Mouse (Mus musculus): ENCODE measurements around the gene Hyal3. TPM values are rescaled to one million over a fixed set of nuclear protein-coding genes. Genes with fewer than 3 reads are reported as not detected.

The Hyal3 gene
- polyA plus RNA-seq, 1 experiment from 2014 or later, result 1.4 TPM

- H3K27me3 ChIP-seq (ENCODE audit: insufficient read depth, low read length), result no peaks in the 10 kb centered on the region
- no peak overlapping the region for H3K4me3 ChIP-seq (ENCODE audit: low read depth, low read length)
- peaks cover 11% of the 10 kb centered on the region for H3K4me1 ChIP-seq (ENCODE audit: insufficient read depth)
- H3K27ac ChIP-seq (ENCODE audit: low read depth), result peak overlapping the region; percentile 93; the same call in 1 of the 2 replicates
- TF ChIP-seq CTCF (IDR thresholded peaks at IDR 0.05; ENCODE audit: low read depth), result no peak
- ATAC-seq (ENCODE audit: insufficient read depth) (no peak), DNase-seq (no peak)
- peaks cover 21% of the 10 kb centered on the region for H3K36me3 ChIP-seq (ENCODE audit: insufficient read depth)
- H3K9me3 ChIP-seq (ENCODE audit: low read depth, low read length), result no peaks in the 10 kb centered on the region
- no peak overlapping the region for H3K9ac ChIP-seq
- no peak overlapping the region; the same call in 1 of the 2 replicates for H3K4me2 ChIP-seq
- WGBS, result 92% methylated on average over 14 of the region's 14 CpGs
Measured at GRCm38 (mm10) chr9:107579023-107579900, 1.4 kb upstream of the Hyal3 start.

GRCm38 (mm10) chr9:107581584-107581983 is 966 bp downstream of the Hyal3 start:
- Histone ChIP-seq H3K4me1 (ENCODE audit: insufficient read depth) (peaks cover 4% of the 10 kb centered on the region), H3K4me3 (ENCODE audit: low read depth, low read length) (peak overlapping the region; percentile 51), H3K9ac (peak overlapping the region; percentile 66), H3K27me3 (ENCODE audit: insufficient read depth, low read length) (no peaks in the 10 kb centered on the region), H3K36me3 (ENCODE audit: insufficient read depth) (peaks cover 18% of the 10 kb centered on the region; the same call in 1 of the 2 replicates), H3K27ac (ENCODE audit: low read depth) (peak overlapping the region; percentile 93), H3K9me3 (ENCODE audit: low read depth, low read length) (no peaks in the 10 kb centered on the region), H3K4me2 (peak overlapping the region; percentile 73)
- DNase-seq (no peak), ATAC-seq (ENCODE audit: insufficient read depth) (no peak)
- TF ChIP-seq CTCF (IDR thresholded peaks at IDR 0.05; ENCODE audit: low read depth), result no peak
- 60% methylated on average over 4 of the region's 4 CpGs for WGBS

GRCm38 (mm10) chr9:107582509-107583062 is 2.0 kb downstream of the Hyal3 start:
- 87% methylated on average over 7 of the region's 7 CpGs for WGBS
- Histone ChIP-seq H3K27ac (ENCODE audit: low read depth) (no peak overlapping the region), H3K27me3 (ENCODE audit: insufficient read depth, low read length) (no peaks in the 10 kb centered on the region), H3K36me3 (ENCODE audit: insufficient read depth) (peaks cover 18% of the 10 kb centered on the region; the same call in 1 of the 2 replicates), H3K4me2 (0 out of 2 replicates have a peak overlapping the region, but pooled peaks have one; percentile 73), H3K9ac (no peak overlapping the region; the same call in 1 of the 2 replicates), H3K4me3 (ENCODE audit: low read depth, low read length) (no peak overlapping the region), H3K4me1 (ENCODE audit: insufficient read depth) (no peaks in the 10 kb centered on the region), H3K9me3 (ENCODE audit: low read depth, low read length) (no peaks in the 10 kb centered on the region)
- no peak for TF ChIP-seq CTCF (IDR thresholded peaks at IDR 0.05; ENCODE audit: low read depth)
- DNase-seq (no peak), ATAC-seq (ENCODE audit: insufficient read depth) (no peak)

- H3K4me2 ChIP-seq, result no peak overlapping the region
- DNase-seq (no peak), ATAC-seq (ENCODE audit: insufficient read depth) (no peak)
- WGBS, result 91% methylated on average over 14 of the region's 14 CpGs
- peaks cover 2% of the 10 kb centered on the region; the same call in 1 of the 2 replicates for H3K4me1 ChIP-seq (ENCODE audit: insufficient read depth)
- TF ChIP-seq CTCF (IDR thresholded peaks at IDR 0.05; ENCODE audit: low read depth), result no peak
- H3K9me3 ChIP-seq (ENCODE audit: low read depth, low read length), result no peaks in the 10 kb centered on the region
- H3K27me3 ChIP-seq (ENCODE audit: insufficient read depth, low read length), result no peaks in the 10 kb centered on the region
- H3K36me3 ChIP-seq (ENCODE audit: insufficient read depth), result peaks cover 18% of the 10 kb centered on the region; the same call in 1 of the 2 replicates
- H3K4me3 ChIP-seq (ENCODE audit: low read depth, low read length), result no peak overlapping the region
- no peak overlapping the region for H3K27ac ChIP-seq (ENCODE audit: low read depth)
- no peak overlapping the region for H3K9ac ChIP-seq
Measured at GRCm38 (mm10) chr9:107583174-107583573, 2.6 kb downstream of the Hyal3 start.

GRCm38 (mm10) chr9:107586504-107586903 is 5.9 kb downstream of the Hyal3 start:
- WGBS, result 84% methylated on average over 5 of the region's 5 CpGs
- no peak for ATAC-seq (ENCODE audit: insufficient read depth)
- Histone ChIP-seq H3K27ac (ENCODE audit: low read depth) (no peak overlapping the region), H3K9me3 (ENCODE audit: low read depth, low read length) (no peaks in the 10 kb centered on the region), H3K36me3 (ENCODE audit: insufficient read depth) (peaks cover 38% of the 10 kb centered on the region), H3K4me3 (ENCODE audit: low read depth, low read length) (no peak overlapping the region; the same call in 1 of the 2 replicates), H3K27me3 (ENCODE audit: insufficient read depth, low read length) (no peaks in the 10 kb centered on the region), H3K4me1 (ENCODE audit: insufficient read depth) (peaks cover 8% of the 10 kb centered on the region; the same call in 1 of the 2 replicates), H3K9ac (no peak overlapping the region), H3K4me2 (peak overlapping the region; percentile 13; the same call in 1 of the 2 replicates)
- TF ChIP-seq CTCF (IDR thresholded peaks at IDR 0.05; ENCODE audit: low read depth), result no peak
- DNase-seq, result no peak

- no peak for TF ChIP-seq CTCF (IDR thresholded peaks at IDR 0.05; ENCODE audit: low read depth)
- Histone ChIP-seq H3K27ac (ENCODE audit: low read depth) (peak within 1 kb of the TSS; percentile 50; the same call in 1 of the 2 replicates), H3K4me1 (ENCODE audit: insufficient read depth) (peaks cover 8% of the 10 kb centered on the region; the same call in 1 of the 2 replicates), H3K4me2 (peak within 1 kb of the TSS; percentile 96), H3K36me3 (ENCODE audit: insufficient read depth) (peaks cover 45% of the 10 kb centered on the region), H3K9me3 (ENCODE audit: low read depth, low read length) (no peaks in the 10 kb centered on the region), H3K27me3 (ENCODE audit: insufficient read depth, low read length) (no peaks in the 10 kb centered on the region), H3K4me3 (ENCODE audit: low read depth, low read length) (peak within 1 kb of the TSS; percentile 78), H3K9ac (peak within 1 kb of the TSS; percentile 68)
- peak; percentile 97 for ATAC-seq (ENCODE audit: insufficient read depth)
- WGBS, result 13% methylated on average over 46 of the region's 46 CpGs
- peak; percentile 99 for DNase-seq
Measured at GRCm38 (mm10) chr9:107586974-107587832, 6.6 kb downstream of the Hyal3 start, which contains the start of gene Ifrd2. Gene Ifrd2, plus strand, starts transcription at chr9:107587642.

Measured in lung, embryonic 14.5 days (tissue).